Mouse (Mus musculus) brain, embryonic 14.5 days (tissue): Measurements from ENCODE around the gene Tssk3.

Experiments
- CTCF ChIP-seq: fragments of 200-500 bp; IDR thresholded peaks from 2 replicates; pipeline ENCODE4 v1.5.1; 2012; ENCODE audit warnings: inconsistent platforms, mild to moderate bottlenecking, moderate library complexity, borderline replicate concordance; ENCODE audit not compliant: insufficient read depth, insufficient read length; ENCODE audit errors: extremely low read depth
- POLR2A ChIP-seq: fragments of 200-500 bp; IDR thresholded peaks from 2 replicates; pipeline ENCODE4 v1.6.1; 2012; ENCODE audit warnings: mild to moderate bottlenecking, inconsistent platforms, borderline replicate concordance; ENCODE audit not compliant: poor library complexity, insufficient read depth, insufficient read length, severe bottlenecking; ENCODE audit errors: extremely low read depth

DNA sequence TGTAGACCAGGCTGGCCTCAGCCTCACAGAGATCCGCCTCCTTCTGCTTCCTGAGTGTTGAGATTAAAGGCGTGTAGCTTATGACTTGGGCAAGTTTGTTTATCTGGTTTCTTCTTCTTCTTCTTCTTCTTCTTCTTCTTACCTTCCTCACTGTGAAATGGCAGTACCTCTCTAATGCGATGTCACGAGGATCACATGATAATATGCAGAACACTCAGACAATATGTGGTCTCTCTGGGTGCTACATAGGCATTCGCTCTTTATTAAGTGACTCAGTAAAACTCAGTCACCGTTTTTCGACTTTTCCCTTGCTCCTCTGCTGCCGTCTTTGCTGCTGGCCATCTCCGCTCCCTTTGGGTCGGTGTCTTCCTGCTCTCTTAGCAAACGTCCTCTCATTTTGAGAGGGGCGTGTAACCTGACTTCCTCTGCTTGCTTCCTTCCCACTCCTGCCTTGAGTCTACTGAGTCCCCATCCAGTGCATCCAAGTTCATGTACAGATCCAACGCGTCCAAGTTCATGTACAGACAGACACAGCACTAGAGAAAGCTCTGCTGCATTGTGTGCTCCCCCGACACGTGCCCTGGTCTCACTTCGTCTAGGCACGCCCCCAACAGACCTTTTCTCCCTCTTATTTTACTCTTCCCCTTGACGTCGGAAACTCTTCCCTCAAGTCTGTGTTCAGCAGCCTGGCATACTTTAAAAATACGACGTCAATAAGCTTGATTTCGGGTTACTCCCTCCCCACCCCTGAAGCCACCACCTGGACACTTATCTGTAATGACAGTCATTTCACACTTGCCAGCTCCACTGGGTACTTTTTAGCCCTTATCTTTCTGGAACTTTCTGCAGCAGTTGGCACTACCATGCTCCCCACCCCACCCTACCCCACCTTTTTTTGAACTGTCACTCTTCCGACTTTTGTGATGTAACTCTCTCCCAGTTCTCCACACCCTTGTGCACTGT is 27.4 kb downstream of the Tssk3 start:
- no peak for TF ChIP-seq CTCF
- no peak for TF ChIP-seq POLR2A
